Mouse (Mus musculus): ENCODE data around the gene Cwc15.

GRCm38 (mm10) chr9:14530004-14530403 is 29.6 kb downstream of the Cwc15 start:
- TF ChIP-seq CTCF (IDR thresholded peaks at IDR 0.05; ENCODE audit: control insufficient read depth, insufficient read depth, low read length) (no peak), POLR2A (IDR thresholded peaks at IDR 0.05; ENCODE audit: borderline replicate concordance, control insufficient read depth, low read depth, low read length) (no peak)
